Mouse (Mus musculus): Measurements from ENCODE around the gene Aebp1.

DNA sequence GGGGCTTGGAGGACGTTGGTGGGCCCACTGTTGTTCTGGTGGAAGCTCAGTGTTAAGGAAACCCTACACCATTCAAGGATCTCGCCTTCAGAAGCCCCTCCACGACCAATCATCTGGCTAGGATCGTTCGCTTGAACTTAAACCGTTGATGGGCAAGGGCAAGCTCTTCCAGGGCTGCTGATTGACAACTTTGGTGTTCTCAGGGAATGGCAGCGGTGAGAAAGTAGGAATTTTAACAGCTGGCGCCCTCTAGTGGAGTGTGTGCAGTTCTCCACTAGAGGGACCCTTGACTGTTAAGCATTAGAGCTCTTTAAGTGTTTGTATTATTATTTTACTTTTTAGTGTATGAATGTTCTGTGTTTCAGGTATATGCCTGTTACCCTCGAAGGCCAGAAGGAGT, 24.4 kb downstream of the Aebp1 start:
- no peak for TF ChIP-seq POLR2A (IDR thresholded peaks at IDR 0.05; ENCODE audit: control insufficient read depth, extremely low read depth, insufficient read depth, low read length, poor library complexity)
- peak; percentile 66; the same call in 1 of the 2 replicates for TF ChIP-seq CTCF (IDR thresholded peaks at IDR 0.05; ENCODE audit: borderline replicate concordance, control insufficient read depth, extremely low read depth, insufficient read depth, low read length, poor library complexity)
